Mouse (Mus musculus): ENCODE results near the gene Kcnk3. TPM values are rescaled to one million over a fixed set of nuclear protein-coding genes. Genes with fewer than 3 reads are reported as not detected.

Gene Kcnk3
- polyA plus RNA-seq, 1 experiment from 2014 or later: 1.6 TPM

DNA sequence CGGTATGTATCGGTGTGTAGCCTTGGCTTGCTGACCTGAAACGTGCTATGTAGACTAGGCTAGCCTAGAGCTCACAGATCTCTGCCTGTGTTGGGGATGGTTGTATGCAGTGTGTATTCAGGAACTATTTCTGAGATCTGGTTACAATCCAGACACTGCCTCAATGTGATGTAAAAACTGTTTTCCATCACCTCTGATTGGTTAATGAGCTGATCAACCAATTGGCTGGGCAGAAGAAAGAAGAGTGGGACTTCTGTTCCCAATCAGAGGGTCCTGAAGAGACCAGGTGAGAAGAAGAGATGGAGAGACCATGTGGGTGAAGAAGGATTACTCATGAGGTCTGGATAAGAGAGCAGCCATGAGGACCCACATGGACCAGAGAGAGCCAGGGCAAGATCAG lies 79.7 kb downstream of the Kcnk3 start:
- H3K9me3 ChIP-seq (ENCODE audit: control insufficient read depth, low read length): no peaks in the 10 kb centered on the region
- peak overlapping the region; percentile 88 for H3K4me3 ChIP-seq (ENCODE audit: low read depth, low read length)
- H3K4me2 ChIP-seq: peak overlapping the region; percentile 77
- DNase-seq (ENCODE audit: low spot score) (no peak), ATAC-seq (replicated peaks; ENCODE audit: low FRiP score) (no peak)
- peaks cover 36% of the 10 kb centered on the region for H3K36me3 ChIP-seq (ENCODE audit: control insufficient read depth, insufficient read depth, low read length)
- WGBS: 3% methylated on average over 3 of the region's 3 CpGs
- H3K4me1 ChIP-seq (replicated peaks; ENCODE audit: control insufficient read depth, insufficient read depth, low read length): peaks cover 17% of the 10 kb centered on the region
- no peaks in the 10 kb centered on the region for H3K27me3 ChIP-seq (replicated peaks; ENCODE audit: control insufficient read depth, insufficient read depth, low read length)
- 0 out of 2 replicates have a peak overlapping the region, but pooled peaks have one; percentile 9 for H3K27ac ChIP-seq (ENCODE audit: low read depth, low read length)
- peak overlapping the region; percentile 95 for H3K9ac ChIP-seq (ENCODE audit: low read depth, low read length)

DNA sequence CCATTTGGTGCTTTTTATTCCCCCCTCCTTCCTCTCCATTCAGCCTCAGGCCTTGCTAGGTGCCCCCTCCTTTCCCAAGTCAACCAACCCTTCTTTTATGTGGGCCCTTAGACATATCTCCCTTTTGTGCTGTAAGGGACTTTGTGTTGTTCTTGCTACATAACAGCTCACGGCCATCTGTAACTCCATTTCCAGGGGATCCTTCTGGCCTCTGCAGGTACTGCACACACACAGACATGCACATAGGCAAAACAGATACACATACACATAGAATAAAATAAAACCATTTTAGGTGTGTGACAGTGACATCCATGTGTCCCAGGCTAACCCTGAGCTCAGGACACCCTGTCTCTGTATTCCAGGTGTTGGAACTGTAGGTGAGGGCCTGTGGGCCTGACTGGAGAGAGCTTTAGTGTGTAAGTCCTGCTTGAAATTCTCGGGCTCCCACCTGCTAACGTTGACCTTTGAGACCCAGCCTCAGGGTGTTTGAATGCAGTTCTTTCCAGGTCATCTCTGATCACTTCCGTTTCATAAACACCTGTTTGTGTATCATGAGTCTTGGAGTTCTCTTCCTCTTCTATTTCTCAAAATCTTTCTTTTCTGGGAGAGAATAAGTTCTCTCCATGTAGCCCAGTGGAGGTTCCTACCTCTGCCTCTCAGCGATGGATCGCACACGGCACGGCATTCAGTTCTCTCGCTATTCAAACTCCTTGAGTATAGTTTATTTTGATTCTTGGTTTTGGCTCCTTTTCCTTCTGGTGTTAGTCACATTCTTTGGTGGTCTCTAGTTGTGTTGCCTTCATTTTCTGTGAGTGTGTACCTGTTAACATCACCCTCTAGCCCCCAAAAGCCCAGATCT lies 80.9 kb downstream of the Kcnk3 start:
- Histone ChIP-seq H3K9me3 (ENCODE audit: control insufficient read depth, low read length) (no peaks in the 10 kb centered on the region), H3K27me3 (replicated peaks; ENCODE audit: control insufficient read depth, insufficient read depth, low read length) (no peaks in the 10 kb centered on the region), H3K4me2 (peak overlapping the region; percentile 77), H3K36me3 (ENCODE audit: control insufficient read depth, insufficient read depth, low read length) (peaks cover 46% of the 10 kb centered on the region), H3K4me3 (ENCODE audit: low read depth, low read length) (peak overlapping the region; percentile 88), H3K27ac (ENCODE audit: low read depth, low read length) (no peak overlapping the region; the same call in 1 of the 2 replicates), H3K9ac (ENCODE audit: low read depth, low read length) (peak overlapping the region; percentile 95), H3K4me1 (replicated peaks; ENCODE audit: control insufficient read depth, insufficient read depth, low read length) (peaks cover 17% of the 10 kb centered on the region)
- 91% methylated on average over 9 of the region's 9 CpGs for WGBS
- DNase-seq (ENCODE audit: low spot score): no peak
- no peak for ATAC-seq (replicated peaks; ENCODE audit: low FRiP score)

DNA sequence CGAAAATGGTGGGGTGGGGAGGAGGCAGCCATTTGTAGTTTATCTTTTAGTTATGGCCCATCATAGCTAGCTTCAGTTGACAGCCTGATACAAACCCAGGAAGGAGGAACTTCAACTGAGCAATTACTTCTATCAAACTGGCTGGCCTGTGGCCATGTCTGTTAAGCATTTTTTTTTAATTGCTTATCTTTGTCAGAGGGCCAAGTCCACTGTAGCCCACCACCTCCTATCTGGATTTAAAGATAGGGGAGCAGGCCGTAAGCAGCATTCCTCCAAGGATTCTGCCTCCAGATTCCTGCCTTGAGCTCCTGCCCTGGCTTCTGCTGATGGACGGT lies 81.5 kb downstream of the Kcnk3 start:
- Histone ChIP-seq H3K9ac (ENCODE audit: low read depth, low read length) (no peak overlapping the region; the same call in 1 of the 2 replicates), H3K9me3 (ENCODE audit: control insufficient read depth, low read length) (no peaks in the 10 kb centered on the region), H3K4me3 (ENCODE audit: low read depth, low read length) (no peak overlapping the region), H3K36me3 (ENCODE audit: control insufficient read depth, insufficient read depth, low read length) (peaks cover 51% of the 10 kb centered on the region), H3K4me2 (peak overlapping the region; percentile 77), H3K27ac (ENCODE audit: low read depth, low read length) (no peak overlapping the region), H3K4me1 (replicated peaks; ENCODE audit: control insufficient read depth, insufficient read depth, low read length) (peaks cover 17% of the 10 kb centered on the region), H3K27me3 (replicated peaks; ENCODE audit: control insufficient read depth, insufficient read depth, low read length) (no peaks in the 10 kb centered on the region)
- 61% methylated on average over 3 of the region's 3 CpGs for WGBS
- no peak for DNase-seq (ENCODE audit: low spot score)
- no peak for ATAC-seq (replicated peaks; ENCODE audit: low FRiP score)

DNA sequence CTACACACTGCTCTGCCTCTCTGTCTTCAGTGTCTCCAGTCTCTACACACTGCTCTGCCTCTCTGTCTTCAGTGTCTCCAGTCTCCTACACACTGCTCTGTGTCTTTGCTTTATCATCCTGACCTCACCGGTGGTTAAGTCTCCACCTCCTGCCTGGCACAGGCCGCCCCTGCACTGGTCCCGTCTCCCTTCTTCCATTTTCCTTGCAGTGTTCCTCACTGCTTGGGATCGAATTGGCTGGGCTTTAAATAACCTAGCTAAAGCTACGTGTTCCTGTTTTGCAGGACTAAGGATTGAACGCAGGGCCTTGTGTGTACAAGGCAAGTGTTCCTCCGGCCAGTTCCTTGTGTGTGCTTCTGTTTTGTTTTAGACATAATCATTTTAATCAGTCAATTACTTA lies 82.1 kb downstream of the Kcnk3 start:
- H3K27me3 ChIP-seq (replicated peaks; ENCODE audit: control insufficient read depth, insufficient read depth, low read length): no peaks in the 10 kb centered on the region
- no peak overlapping the region; the same call in 1 of the 2 replicates for H3K4me2 ChIP-seq
- no peaks in the 10 kb centered on the region for H3K9me3 ChIP-seq (ENCODE audit: control insufficient read depth, low read length)
- peaks cover 17% of the 10 kb centered on the region for H3K4me1 ChIP-seq (replicated peaks; ENCODE audit: control insufficient read depth, insufficient read depth, low read length)
- no peak overlapping the region for H3K9ac ChIP-seq (ENCODE audit: low read depth, low read length)
- WGBS: 76% methylated on average over 7 of the region's 7 CpGs
- no peak overlapping the region for H3K27ac ChIP-seq (ENCODE audit: low read depth, low read length)
- ATAC-seq (replicated peaks; ENCODE audit: low FRiP score) (no peak), DNase-seq (ENCODE audit: low spot score) (no peak)
- peaks cover 54% of the 10 kb centered on the region for H3K36me3 ChIP-seq (ENCODE audit: control insufficient read depth, insufficient read depth, low read length)
- H3K4me3 ChIP-seq (ENCODE audit: low read depth, low read length): no peak overlapping the region

DNA sequence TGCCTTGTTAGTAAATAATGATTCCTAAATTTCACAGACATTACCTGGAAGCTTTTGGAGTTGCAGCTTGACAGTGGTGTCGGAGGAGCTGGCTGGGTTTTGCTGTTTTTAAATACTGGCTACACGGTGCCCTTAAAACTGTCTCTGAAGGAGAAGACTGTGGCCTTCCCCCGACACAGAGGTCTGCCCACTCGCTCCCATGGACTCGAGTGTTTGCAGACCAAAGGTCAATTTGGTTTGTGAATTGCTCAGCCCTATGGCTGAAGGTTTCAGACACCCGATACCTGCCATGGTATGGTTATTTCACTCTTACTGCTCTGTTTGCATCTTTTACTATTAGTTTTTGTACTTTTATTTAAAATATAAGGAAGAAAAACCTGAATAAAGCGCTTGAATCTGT lies 86.0 kb downstream of the Kcnk3 start:
- H3K27ac ChIP-seq (ENCODE audit: low read depth, low read length): no peak overlapping the region
- peaks cover 6% of the 10 kb centered on the region for H3K4me1 ChIP-seq (replicated peaks; ENCODE audit: control insufficient read depth, insufficient read depth, low read length)

More for the DNA sequence above, 86.0 kb downstream of the Kcnk3 start:
- Histone ChIP-seq H3K4me2 (peak overlapping the region; percentile 27), H3K9me3 (ENCODE audit: control insufficient read depth, low read length) (no peaks in the 10 kb centered on the region), H3K36me3 (ENCODE audit: control insufficient read depth, insufficient read depth, low read length) (peaks cover 50% of the 10 kb centered on the region), H3K4me3 (ENCODE audit: low read depth, low read length) (no peak overlapping the region), H3K27me3 (replicated peaks; ENCODE audit: control insufficient read depth, insufficient read depth, low read length) (no peaks in the 10 kb centered on the region), H3K9ac (ENCODE audit: low read depth, low read length) (no peak overlapping the region)
- no peak for DNase-seq (ENCODE audit: low spot score)
- WGBS: 78% methylated on average over 7 of the region's 7 CpGs
- no peak for ATAC-seq (replicated peaks; ENCODE audit: low FRiP score)

Small RNAs within 50 kb of the gene (microRNA-seq; reads per million reads assigned to microRNA genes)
- gene Mir5625 (ENCODE audit: borderline number of aligned reads): not detected

Other genes with a start within 250 kb of the Kcnk3 start
- 0.05 and 0.18 TPM in 2 replicates for gene Otof, start 126.2 kb upstream of the Kcnk3 start, polyA plus RNA-seq (2014; fragmentation: Nextera tagmentation; extraction: Ambion mirVana)
- gene 1700001C02Rik, start 122.1 kb upstream of the Kcnk3 start, polyA plus RNA-seq (2014; fragmentation: Nextera tagmentation; extraction: Ambion mirVana): not detected in 2 replicates
- gene Cib4, start 42.3 kb upstream of the Kcnk3 start, polyA plus RNA-seq (2014; fragmentation: Nextera tagmentation; extraction: Ambion mirVana): not detected in 2 replicates
- 17.6 and 18.6 TPM in 2 replicates for gene Slc35f6, start 59.8 kb downstream of the Kcnk3 start, polyA plus RNA-seq (2014; fragmentation: Nextera tagmentation; extraction: Ambion mirVana)
- 326 and 357 TPM in 2 replicates for gene Cenpa, start 78.6 kb downstream of the Kcnk3 start, polyA plus RNA-seq (2014; fragmentation: Nextera tagmentation; extraction: Ambion mirVana)
- 1.3 and 1.6 TPM in 2 replicates for gene Dpysl5, start 123.4 kb downstream of the Kcnk3 start, polyA plus RNA-seq (2014; fragmentation: Nextera tagmentation; extraction: Ambion mirVana)
- 7.1 and 7.9 TPM in 2 replicates for gene Mapre3, start 226.5 kb downstream of the Kcnk3 start, polyA plus RNA-seq (2014; fragmentation: Nextera tagmentation; extraction: Ambion mirVana)